Mouse (Mus musculus): ENCODE data around the gene Ppm1h. TPM values are rescaled to one million over a fixed set of nuclear protein-coding genes. Genes with fewer than 3 reads are reported as not detected.

Ppm1h gene
- total and polyA plus RNA-seq, 3 experiments: 1.2 to 1.3 (median 1.3) TPM

- no peaks in the 10 kb centered on the region for H3K27me3 ChIP-seq (replicated peaks)
- H3K9ac ChIP-seq (ENCODE audit: insufficient read depth, low read depth): no peak overlapping the region
- no peak overlapping the region for H3K4me2 ChIP-seq (ENCODE audit: insufficient read depth, low read depth, poor library complexity, severe bottlenecking)
- DNase-seq (ENCODE audit: extremely low read depth): no peak
- no peaks in the 10 kb centered on the region for H3K79me2 ChIP-seq (replicated peaks; ENCODE audit: control insufficient read depth, extremely low read depth, insufficient read depth, poor library complexity, severe bottlenecking)
- H3K4me3 ChIP-seq (replicated peaks in 1 of 3; ENCODE audit: low read depth in 2 of 3, low read length in 2 of 3, poor library complexity in 1 of 3): no peak overlapping the region
- in situ Hi-C loops (cut with MboI; ENCODE audit: low pct_ligation_motif_present, low pct_unique_long_range_greater_than_20kb, low sequenced_read_pairs): no loop called here
- H3K27ac ChIP-seq (ENCODE audit: insufficient read depth, low read depth): no peak overlapping the region
- no peaks in the 10 kb centered on the region for H3K36me3 ChIP-seq (replicated peaks in 1 of 2; ENCODE audit: control insufficient read depth in 1 of 2, insufficient read depth in 1 of 2, low read length in 1 of 2)
- H3K9me3 ChIP-seq (replicated peaks; ENCODE audit: low read length): peaks cover 4% of the 10 kb centered on the region
- no peaks in the 10 kb centered on the region for H3K4me1 ChIP-seq (ENCODE audit: control insufficient read depth in 1 of 2, insufficient read depth in 2 of 2)
- no peak for TF ChIP-seq UBTF (IDR thresholded peaks at IDR 0.05; ENCODE audit: low read depth, low read length)
- TF ChIP-seq MYC (IDR thresholded peaks at IDR 0.05; ENCODE audit: low read depth, low read length): no peak
- TF ChIP-seq ZNF384 (IDR thresholded peaks at IDR 0.05; ENCODE audit: low read depth, low read length): no peak
- TF ChIP-seq IRF4 (IDR thresholded peaks at IDR 0.05; ENCODE audit: low read depth, low read length): no peak
- TF ChIP-seq BHLHE40 (IDR thresholded peaks at IDR 0.05; ENCODE audit: low read depth, low read length): no peak
- no peak for TF ChIP-seq KAT2A (IDR thresholded peaks at IDR 0.05; ENCODE audit: insufficient replicate concordance, low read length)
- no peak for TF ChIP-seq ZKSCAN1 (IDR thresholded peaks at IDR 0.05; ENCODE audit: borderline replicate concordance, low read depth, low read length)
- no peak for TF ChIP-seq MAX (IDR thresholded peaks at IDR 0.05; ENCODE audit: low read length)
- TF ChIP-seq ZMIZ1 (IDR thresholded peaks at IDR 0.05; ENCODE audit: low read depth, low read length): no peak
- no peak for TF ChIP-seq NELFE (IDR thresholded peaks at IDR 0.05; ENCODE audit: low read depth, low read length)
- no peak for TF ChIP-seq POLR2A (IDR thresholded peaks at IDR 0.05; ENCODE audit: low read depth, low read length)
- TF ChIP-seq MAFK (IDR thresholded peaks at IDR 0.05; ENCODE audit: insufficient replicate concordance, low read length): no peak
- no peak for TF ChIP-seq ETS1 (conservative IDR thresholded peaks at IDR 0.05; ENCODE audit: low read depth, low read length)
- TF ChIP-seq PAX5 (IDR thresholded peaks at IDR 0.05; ENCODE audit: low read length): no peak
- no peak for TF ChIP-seq USF1 (IDR thresholded peaks at IDR 0.05; ENCODE audit: low read depth, low read length)
- no peak for TF ChIP-seq E2F4 (IDR thresholded peaks at IDR 0.05; ENCODE audit: insufficient replicate concordance, low read depth, low read length)
- TF ChIP-seq SIN3A (IDR thresholded peaks at IDR 0.05; ENCODE audit: low read length): no peak
- no peak for TF ChIP-seq CHD2 (IDR thresholded peaks at IDR 0.05; ENCODE audit: low read length)
- TF ChIP-seq HCFC1 (IDR thresholded peaks at IDR 0.05; ENCODE audit: low read depth, low read length): no peak
- TF ChIP-seq RAD21 (IDR thresholded peaks at IDR 0.05; ENCODE audit: low read depth, low read length): no peak
- dilution Hi-C loops (cut with MboI; ENCODE audit: extremely low pct_ligation_motif_present, extremely low pct_unique_long_range_greater_than_20kb, low sequenced_read_pairs): no loop called here
These were observed 2.5 kb downstream of the Ppm1h start for GRCm38 (mm10) chr10:122681085-122681408.

- TF ChIP-seq KAT2A (IDR thresholded peaks at IDR 0.05; ENCODE audit: insufficient replicate concordance, low read length) (no peak), CHD1 (IDR thresholded peaks at IDR 0.05; ENCODE audit: low read depth, low read length) (no peak), E2F4 (IDR thresholded peaks at IDR 0.05; ENCODE audit: insufficient replicate concordance, low read depth, low read length) (no peak), SIN3A (IDR thresholded peaks at IDR 0.05; ENCODE audit: low read length) (no peak), RAD21 (IDR thresholded peaks at IDR 0.05; ENCODE audit: low read depth, low read length) (no peak), EP300 (IDR thresholded peaks at IDR 0.05; ENCODE audit: low read length) (no peak), SMC3 (IDR thresholded peaks at IDR 0.05; ENCODE audit: low read depth, low read length) (no peak), CHD2 (IDR thresholded peaks at IDR 0.05; ENCODE audit: low read length) (no peak), HCFC1 (IDR thresholded peaks at IDR 0.05; ENCODE audit: low read depth, low read length) (no peak), ZMIZ1 (IDR thresholded peaks at IDR 0.05; ENCODE audit: low read depth, low read length) (no peak), BHLHE40 (IDR thresholded peaks at IDR 0.05; ENCODE audit: low read depth, low read length) (no peak), POLR2AphosphoS2 (IDR thresholded peaks at IDR 0.05; ENCODE audit: low read depth, low read length) (no peak), UBTF (IDR thresholded peaks at IDR 0.05; ENCODE audit: low read depth, low read length) (no peak), ZC3H11A (IDR thresholded peaks at IDR 0.05; ENCODE audit: low read depth, low read length) (no peak), MAX (IDR thresholded peaks at IDR 0.05; ENCODE audit: low read length) (no peak)
- H3K27ac ChIP-seq (ENCODE audit: insufficient read depth, low read depth): no peak overlapping the region
- H3K9ac ChIP-seq (ENCODE audit: insufficient read depth, low read depth): no peak overlapping the region
- H3K79me2 ChIP-seq (replicated peaks; ENCODE audit: control insufficient read depth, extremely low read depth, insufficient read depth, poor library complexity, severe bottlenecking): no peaks in the 10 kb centered on the region
- H3K36me3 ChIP-seq (replicated peaks in 1 of 2; ENCODE audit: control insufficient read depth in 1 of 2, insufficient read depth in 1 of 2, low read length in 1 of 2): peaks cover 0 to 3% of the 10 kb centered on the region in 2 experiments
- H3K4me3 ChIP-seq (replicated peaks in 1 of 3; ENCODE audit: low read depth in 2 of 3, low read length in 2 of 3, poor library complexity in 1 of 3): no peak overlapping the region
- H3K9me3 ChIP-seq (replicated peaks; ENCODE audit: low read length): peaks cover 4% of the 10 kb centered on the region
- dilution Hi-C loops (cut with MboI; ENCODE audit: extremely low pct_ligation_motif_present, extremely low pct_unique_long_range_greater_than_20kb, low sequenced_read_pairs): no loop called here
- in situ Hi-C loops (cut with MboI; ENCODE audit: low pct_ligation_motif_present, low pct_unique_long_range_greater_than_20kb, low sequenced_read_pairs): no loop called here
- H3K4me1 ChIP-seq (ENCODE audit: control insufficient read depth in 1 of 2, insufficient read depth in 2 of 2): no peaks in the 10 kb centered on the region
- no peak overlapping the region for H3K4me2 ChIP-seq (ENCODE audit: insufficient read depth, low read depth, poor library complexity, severe bottlenecking)
- DNase-seq (ENCODE audit: extremely low read depth): no peak
- no peaks in the 10 kb centered on the region for H3K27me3 ChIP-seq (replicated peaks)
These were observed 5.3 kb downstream of the Ppm1h start for GRCm38 (mm10) chr10:122683819-122684330.
